Mouse (Mus musculus): ENCODE measurements around the gene B4galnt2. TPM values are rescaled to one million over a fixed set of nuclear protein-coding genes. Genes with fewer than 3 reads are reported as not detected.
"Not testable (repeated sequence)": the region's sequence is repeated elsewhere in the genome, so short reads cannot be mapped to it uniquely, and the experiment has no call there.

B4galnt2 gene
- total RNA-seq, 2 experiments from 2014 or later: not detected

GRCm38 (mm10) chr11:95896446-95897179, 18.1 kb downstream of the B4galnt2 start:
- no peak for DNase-seq (ENCODE audit: low spot score in 2 of 2)

GRCm38 (mm10) chr11:95890462-95891051, 24.1 kb downstream of the B4galnt2 start:
- no peak for DNase-seq (ENCODE audit: low spot score in 2 of 2)

- DNase-seq (ENCODE audit: low spot score in 2 of 2): not testable (repeated sequence)
These were observed 34.8 kb downstream of the B4galnt2 start for GRCm38 (mm10) chr11:95879861-95880260.

GRCm38 (mm10) chr11:95876296-95876695, 38.4 kb downstream of the B4galnt2 start:
- peak; percentile 35 to 59 for DNase-seq (ENCODE audit: low spot score in 2 of 2)

- no peak for DNase-seq (ENCODE audit: low spot score in 2 of 2)
These were observed 38.9 kb downstream of the B4galnt2 start for GRCm38 (mm10) chr11:95875804-95876203.

- DNase-seq (ENCODE audit: low spot score in 2 of 2): no peak
These were observed 44.7 kb downstream of the B4galnt2 start for GRCm38 (mm10) chr11:95869918-95870470.

GRCm38 (mm10) chr11:95869442-95869841, 45.2 kb downstream of the B4galnt2 start:
- no peak for DNase-seq (ENCODE audit: low spot score in 2 of 2)

GRCm38 (mm10) chr11:95861397-95861796, 53.3 kb downstream of the B4galnt2 start:
- DNase-seq (ENCODE audit: low spot score in 2 of 2): no peak

- no peak for DNase-seq (ENCODE audit: low spot score in 2 of 2)
These were observed 54.6 kb downstream of the B4galnt2 start for GRCm38 (mm10) chr11:95860071-95860490.

- no peak for DNase-seq (ENCODE audit: low spot score in 2 of 2)
These were observed 55.2 kb downstream of the B4galnt2 start for GRCm38 (mm10) chr11:95859468-95859855.

- DNase-seq (ENCODE audit: low spot score in 2 of 2): peak; percentile 95 to 96
These were observed 55.9 kb downstream of the B4galnt2 start for GRCm38 (mm10) chr11:95858528-95859467.

- DNase-seq (ENCODE audit: low spot score in 2 of 2): no peak
These were observed 56.8 kb downstream of the B4galnt2 start for GRCm38 (mm10) chr11:95857716-95858527.

GRCm38 (mm10) chr11:95857306-95857705, 57.4 kb downstream of the B4galnt2 start:
- DNase-seq (ENCODE audit: low spot score in 2 of 2): no peak

- DNase-seq (ENCODE audit: low spot score in 2 of 2): peak in 1 of 2 experiments; percentile 61
These were observed 61.0 kb downstream of the B4galnt2 start for GRCm38 (mm10) chr11:95853684-95854083.

GRCm38 (mm10) chr11:95850898-95851297, 63.8 kb downstream of the B4galnt2 start:
- no peak for DNase-seq (ENCODE audit: low spot score in 2 of 2)

- no peak for DNase-seq (ENCODE audit: low spot score in 2 of 2)
These were observed 69.8 kb downstream of the B4galnt2 start for GRCm38 (mm10) chr11:95844935-95845334.

- DNase-seq (ENCODE audit: low spot score in 2 of 2): no peak
These were observed 71.2 kb downstream of the B4galnt2 start for GRCm38 (mm10) chr11:95843421-95843950.

- DNase-seq (ENCODE audit: low spot score in 2 of 2): no peak
These were observed 71.7 kb downstream of the B4galnt2 start for GRCm38 (mm10) chr11:95842953-95843352.

- DNase-seq (ENCODE audit: low spot score in 2 of 2): no peak
These were observed 72.5 kb downstream of the B4galnt2 start, which contains the start of gene Abi3 for GRCm38 (mm10) chr11:95842074-95842681. Abi3 (minus strand) TSS chr11:95842476.

GRCm38 (mm10) chr11:95841498-95841830, 73.2 kb downstream of the B4galnt2 start:
- DNase-seq (ENCODE audit: low spot score in 2 of 2): no peak
